Mouse (Mus musculus) neural tube, embryonic 12.5 days (tissue): Measurements from ENCODE around the gene Cacna2d1. TPM values are rescaled to one million over a fixed set of nuclear protein-coding genes. Genes with fewer than 3 reads are reported as not detected.

Experiments
- ATAC-seq: fragments of 200-750 bp; cut with Nextera tagmentation; 2 replicates; pipeline ENCODE4 v1.8.0; 2017; ENCODE audit warnings: low read depth, mild to moderate bottlenecking, moderate TSS enrichment, moderate library complexity; ENCODE audit not compliant: low FRiP score
- H3K27ac ChIP-seq: fragments of 300-500 bp; sonication (generic); 2 replicates; pipeline ENCODE4 v1.5.1; 2016
- H3K27me3 ChIP-seq: fragments of 300-500 bp; sonication (generic); replicated peaks from 2 replicates; pipeline ENCODE4 v1.6.1; 2016; ENCODE audit warnings: mild to moderate bottlenecking
- H3K36me3 ChIP-seq: fragments of 300-500 bp; sonication (generic); 2 replicates; pipeline ENCODE4 v1.6.1; 2016; ENCODE audit warnings: mild to moderate bottlenecking
- H3K4me1 ChIP-seq: fragments of 300-500 bp; sonication (generic); 2 replicates; pipeline ENCODE4 v1.6.1; 2016
- H3K4me2 ChIP-seq: fragments of 300-500 bp; sonication (generic); replicated peaks from 2 replicates; pipeline ENCODE4 v1.6.1; 2016; ENCODE audit warnings: mild to moderate bottlenecking
- H3K4me3 ChIP-seq: fragments of 300-500 bp; sonication (generic); 2 replicates; pipeline ENCODE4 v1.5.1; 2016
- H3K9ac ChIP-seq: fragments of 300-500 bp; sonication (generic); 2 replicates; pipeline ENCODE4 v1.6.1; 2016; ENCODE audit warnings: mild to moderate bottlenecking
- H3K9me3 ChIP-seq: fragments of 300-500 bp; sonication (generic); 2 replicates; pipeline ENCODE4 v1.6.1; 2016; ENCODE audit warnings: mild to moderate bottlenecking
- WGBS: fragments of 180-500 bp; shearing (Covaris S2); methylation state at CpG from one replicate; pipeline ENCODE4 v1.1.7; 2016; 5-methylcytosine and 5-hydroxymethylcytosine counted together
- polyA plus RNA-seq: library from polyadenylated mRNA; unstranded; fragments of >200 nt; fragmentation: Nextera tagmentation; extraction: Ambion mirVana; gene quantifications from 2 replicates; pipeline ENCODE4 v1.2.1, GENCODE M21; 2016

Cacna2d1 gene
- polyA plus RNA-seq, 1 experiment from 2014 or later, result 36.2 TPM

- Histone ChIP-seq H3K27me3 (peaks cover 51% of the 10 kb centered on the region), H3K9ac (no peak overlapping the region), H3K4me2 (peak overlapping the region; percentile 24; the same call in 1 of the 2 replicates), H3K9me3 (no peaks in the 10 kb centered on the region), H3K27ac (0 out of 2 replicates have a peak overlapping the region, but pooled peaks have one; percentile 50), H3K4me3 (no peak overlapping the region), H3K4me1 (no peaks in the 10 kb centered on the region), H3K36me3 (no peaks in the 10 kb centered on the region)
- WGBS, result 47% methylated on average over 12 of the region's 12 CpGs
- peak; percentile 55 for ATAC-seq
Observed at GRCm38 (mm10) chr5:15991428-15992139, 57.1 kb downstream of the Cacna2d1 start.

GRCm38 (mm10) chr5:15993252-15993944 lies 58.9 kb downstream of the Cacna2d1 start:
- peaks cover 53% of the 10 kb centered on the region for H3K27me3 ChIP-seq
- H3K9me3 ChIP-seq, result no peaks in the 10 kb centered on the region
- no peak overlapping the region for H3K4me3 ChIP-seq
- no peak overlapping the region for H3K4me2 ChIP-seq
- ATAC-seq, result peak; percentile 90
- no peaks in the 10 kb centered on the region for H3K4me1 ChIP-seq
- 37% methylated on average over 4 of the region's 4 CpGs for WGBS
- H3K9ac ChIP-seq, result no peak overlapping the region
- 0 out of 2 replicates have a peak overlapping the region, but pooled peaks have one; percentile 33 for H3K27ac ChIP-seq
- H3K36me3 ChIP-seq, result no peaks in the 10 kb centered on the region

- Histone ChIP-seq H3K4me3 (no peak overlapping the region), H3K4me1 (no peaks in the 10 kb centered on the region), H3K9ac (no peak overlapping the region), H3K4me2 (no peak overlapping the region), H3K9me3 (no peaks in the 10 kb centered on the region), H3K27me3 (peaks cover 50% of the 10 kb centered on the region), H3K36me3 (no peaks in the 10 kb centered on the region), H3K27ac (no peak overlapping the region)
- WGBS, result 82% methylated on average over 3 of the region's 3 CpGs
- no peak for ATAC-seq
Observed at GRCm38 (mm10) chr5:15997190-15997589, 62.7 kb downstream of the Cacna2d1 start.

GRCm38 (mm10) chr5:15997769-15998168 lies 63.3 kb downstream of the Cacna2d1 start:
- Histone ChIP-seq H3K36me3 (no peaks in the 10 kb centered on the region), H3K9me3 (no peaks in the 10 kb centered on the region), H3K4me1 (peaks cover 5% of the 10 kb centered on the region; the same call in 1 of the 2 replicates), H3K4me2 (no peak overlapping the region), H3K9ac (no peak overlapping the region), H3K27ac (no peak overlapping the region), H3K27me3 (peaks cover 50% of the 10 kb centered on the region), H3K4me3 (no peak overlapping the region)
- 95% methylated on average over 1 of the region's 1 CpGs for WGBS
- ATAC-seq, result no peak

GRCm38 (mm10) chr5:16000917-16001316 lies 66.4 kb downstream of the Cacna2d1 start:
- Histone ChIP-seq H3K4me3 (no peak overlapping the region), H3K9ac (no peak overlapping the region), H3K9me3 (no peaks in the 10 kb centered on the region), H3K27ac (no peak overlapping the region), H3K4me1 (peaks cover 8% of the 10 kb centered on the region; the same call in 1 of the 2 replicates), H3K27me3 (peaks cover 54% of the 10 kb centered on the region), H3K4me2 (no peak overlapping the region), H3K36me3 (no peaks in the 10 kb centered on the region)
- ATAC-seq, result no peak
- whole genome bisulfite sequencing, result 72% methylated on average over 2 of the region's 2 CpGs

GRCm38 (mm10) chr5:16002431-16003063 lies 68.1 kb downstream of the Cacna2d1 start:
- 3% methylated on average over 9 of the region's 9 CpGs for WGBS
- no peaks in the 10 kb centered on the region for H3K36me3 ChIP-seq
- H3K27me3 ChIP-seq, result peaks cover 47% of the 10 kb centered on the region
- no peaks in the 10 kb centered on the region for H3K9me3 ChIP-seq
- no peak overlapping the region; the same call in 1 of the 2 replicates for H3K27ac ChIP-seq
- peaks cover 8% of the 10 kb centered on the region; the same call in 1 of the 2 replicates for H3K4me1 ChIP-seq
- no peak overlapping the region for H3K4me3 ChIP-seq
- no peak overlapping the region for H3K9ac ChIP-seq
- peak overlapping the region; percentile 37; the same call in 1 of the 2 replicates for H3K4me2 ChIP-seq
- peak; percentile 87 for ATAC-seq

GRCm38 (mm10) chr5:16004305-16004704 lies 69.8 kb downstream of the Cacna2d1 start:
- WGBS, result 48% methylated on average over 6 of the region's 6 CpGs
- Histone ChIP-seq H3K4me1 (peaks cover 8% of the 10 kb centered on the region; the same call in 1 of the 2 replicates), H3K9ac (no peak overlapping the region), H3K27ac (no peak overlapping the region), H3K4me2 (no peak overlapping the region), H3K27me3 (peaks cover 37% of the 10 kb centered on the region), H3K36me3 (no peaks in the 10 kb centered on the region), H3K9me3 (no peaks in the 10 kb centered on the region), H3K4me3 (no peak overlapping the region)
- ATAC-seq, result peak; percentile 67

- no peak overlapping the region for H3K4me2 ChIP-seq
- H3K9ac ChIP-seq, result no peak overlapping the region
- WGBS, result 86% methylated on average over 6 of the region's 6 CpGs
- no peak overlapping the region for H3K4me3 ChIP-seq
- H3K27ac ChIP-seq, result no peak overlapping the region
- peaks cover 8% of the 10 kb centered on the region; the same call in 1 of the 2 replicates for H3K4me1 ChIP-seq
- H3K36me3 ChIP-seq, result no peaks in the 10 kb centered on the region
- H3K9me3 ChIP-seq, result no peaks in the 10 kb centered on the region
- ATAC-seq, result no peak
- H3K27me3 ChIP-seq, result peaks cover 28% of the 10 kb centered on the region
Observed at GRCm38 (mm10) chr5:16006964-16007363, 72.5 kb downstream of the Cacna2d1 start.

GRCm38 (mm10) chr5:16013649-16014048 lies 79.2 kb downstream of the Cacna2d1 start:
- H3K27ac ChIP-seq, result no peak overlapping the region
- H3K36me3 ChIP-seq, result no peaks in the 10 kb centered on the region
- H3K27me3 ChIP-seq, result peaks cover 14% of the 10 kb centered on the region
- H3K4me2 ChIP-seq, result no peak overlapping the region
- no peak overlapping the region for H3K9ac ChIP-seq
- no peaks in the 10 kb centered on the region for H3K9me3 ChIP-seq
- no peak for ATAC-seq
- no peak overlapping the region for H3K4me3 ChIP-seq
- H3K4me1 ChIP-seq, result no peaks in the 10 kb centered on the region
- 68% methylated on average over 2 of the region's 2 CpGs for WGBS

GRCm38 (mm10) chr5:16014392-16014791 lies 79.9 kb downstream of the Cacna2d1 start:
- no peak overlapping the region for H3K27ac ChIP-seq
- WGBS, result 29% methylated on average over 2 of the region's 2 CpGs
- H3K4me3 ChIP-seq, result no peak overlapping the region
- no peak for ATAC-seq
- H3K9me3 ChIP-seq, result no peaks in the 10 kb centered on the region
- H3K9ac ChIP-seq, result no peak overlapping the region
- peaks cover 8% of the 10 kb centered on the region for H3K27me3 ChIP-seq
- no peak overlapping the region for H3K4me2 ChIP-seq
- no peaks in the 10 kb centered on the region for H3K36me3 ChIP-seq
- H3K4me1 ChIP-seq, result no peaks in the 10 kb centered on the region

GRCm38 (mm10) chr5:16024626-16025417 lies 90.3 kb downstream of the Cacna2d1 start:
- no peak overlapping the region for H3K27ac ChIP-seq
- WGBS, result 24% methylated on average over 4 of the region's 4 CpGs
- H3K9ac ChIP-seq, result no peak overlapping the region
- peak; percentile 75 for ATAC-seq
- no peaks in the 10 kb centered on the region for H3K27me3 ChIP-seq
- H3K4me2 ChIP-seq, result no peak overlapping the region
- no peak overlapping the region for H3K4me3 ChIP-seq
- H3K9me3 ChIP-seq, result no peaks in the 10 kb centered on the region
- H3K4me1 ChIP-seq, result no peaks in the 10 kb centered on the region
- no peaks in the 10 kb centered on the region for H3K36me3 ChIP-seq
